Mouse (Mus musculus): ENCODE measurements around the gene Csnk2a1.

- TF ChIP-seq EP300 (IDR thresholded peaks at IDR 0.05) = no peak
- TF ChIP-seq CTCF (IDR thresholded peaks at IDR 0.05) = no peak
These were observed 20.6 kb downstream of the Csnk2a1 start for GRCm38 (mm10) chr2:152247213-152247612.

Measured in lung, postnatal 0 days (tissue).